Mouse (Mus musculus) hindlimb bud, embryonic 11.5 days (tissue): ENCODE data around the gene Tbx2.

ENCODE experiments used
- DNase-seq: peaks from one replicate; pipeline ENCODE4 v3.0.0-alpha.2; 2012; ENCODE audit warnings: low read depth, low spot score; ENCODE audit errors: extremely low spot score

The Tbx2 gene

GRCm38 (mm10) chr11:85825031-85825430 lies 7.3 kb upstream of the Tbx2 start:
- DNase-seq = no peak

DNA sequence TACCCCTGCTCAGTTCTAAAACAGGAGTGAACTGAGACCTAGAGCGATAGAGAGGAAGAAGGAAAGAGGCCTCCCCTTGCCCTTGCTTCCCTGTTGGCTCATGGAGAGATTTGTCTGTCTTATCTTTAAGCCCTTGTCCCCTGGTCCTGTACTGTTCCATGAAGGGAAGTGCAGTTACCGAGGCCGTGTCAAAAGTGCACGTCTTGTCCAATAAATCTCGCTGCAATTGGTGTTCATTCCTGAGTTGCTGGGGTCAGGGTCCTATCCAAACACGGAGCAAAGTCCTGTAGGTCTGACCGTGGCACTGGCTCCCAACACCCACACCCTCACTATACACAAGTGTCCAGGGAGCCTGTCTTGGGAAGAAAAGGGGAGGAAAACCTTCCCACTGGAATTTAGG lies 6.5 kb upstream of the Tbx2 start:
- no peak for DNase-seq

DNA sequence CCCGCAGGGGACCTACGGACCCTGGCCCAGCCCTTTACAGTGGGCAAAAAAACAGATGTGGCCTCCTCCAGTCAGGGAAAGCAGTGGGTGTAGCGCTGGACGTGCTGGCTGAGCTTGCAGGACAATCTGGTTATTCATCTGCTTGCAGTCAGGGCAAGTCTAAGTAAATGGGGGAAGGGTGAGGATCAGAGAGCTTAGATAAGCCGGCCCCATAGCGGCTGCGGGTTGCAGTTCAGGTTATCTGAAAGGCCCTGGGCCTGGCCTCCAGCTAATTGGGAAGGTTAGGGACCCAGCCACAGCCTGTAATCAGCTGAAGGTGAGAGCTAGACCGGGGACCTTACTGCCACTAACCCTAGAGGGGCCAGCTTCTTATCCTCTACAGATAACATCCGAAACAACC lies 5.0 kb upstream of the Tbx2 start:
- DNase-seq = no peak

GRCm38 (mm10) chr11:85828691-85829519 lies 3.4 kb upstream of the Tbx2 start:
- no peak for DNase-seq

DNA sequence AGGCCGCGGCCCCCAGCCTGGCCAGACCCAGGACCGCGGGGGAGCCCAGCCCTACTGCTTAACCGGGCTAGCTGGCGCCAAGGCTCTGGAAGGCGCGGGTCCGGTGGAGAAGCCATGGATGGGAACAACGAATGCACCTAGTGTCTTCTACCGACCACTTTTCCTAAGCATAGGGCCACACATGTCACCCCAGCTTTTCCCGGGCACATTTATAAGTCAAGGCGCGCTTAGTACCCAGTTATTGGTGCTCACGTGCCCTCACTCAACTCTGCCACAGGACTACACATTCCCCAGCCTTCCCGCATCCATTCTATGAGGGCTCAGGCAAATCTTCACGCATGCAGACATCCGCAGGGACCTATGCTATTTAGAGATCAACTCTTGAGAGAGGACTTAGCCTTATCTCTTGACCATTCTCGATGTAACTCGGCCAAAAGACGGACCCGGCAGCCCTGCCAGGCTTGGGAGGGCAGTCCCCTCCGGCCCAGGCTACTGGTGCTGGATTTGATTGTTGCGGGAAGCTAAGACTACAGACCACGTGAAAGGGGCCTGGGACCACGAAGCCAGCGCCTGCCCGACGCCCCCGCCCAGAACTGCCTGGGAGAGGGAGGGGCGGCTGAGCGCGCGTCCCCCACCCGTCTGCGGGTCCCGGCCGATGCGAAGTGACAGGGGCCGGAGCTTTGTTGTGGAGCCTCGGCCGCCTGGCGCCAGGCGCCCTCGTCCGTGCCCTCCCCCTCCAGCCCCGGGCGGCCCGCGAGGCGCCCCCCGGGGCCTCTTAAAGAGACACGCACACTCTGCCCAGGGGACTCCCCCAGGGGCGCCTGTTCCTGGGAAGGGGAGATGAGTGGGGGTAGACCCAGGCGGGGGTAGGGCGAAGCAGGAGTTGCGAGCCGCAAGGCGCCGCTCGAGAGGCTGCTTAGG lies 2.6 kb upstream of the Tbx2 start:
- DNase-seq = no peak

- DNase-seq = no peak
Measured at GRCm38 (mm10) chr11:85830901-85831341, 1.4 kb upstream of the Tbx2 start.

- no peak for DNase-seq
Measured at GRCm38 (mm10) chr11:85831656-85832230, 608 bp upstream of the Tbx2 start.

DNA sequence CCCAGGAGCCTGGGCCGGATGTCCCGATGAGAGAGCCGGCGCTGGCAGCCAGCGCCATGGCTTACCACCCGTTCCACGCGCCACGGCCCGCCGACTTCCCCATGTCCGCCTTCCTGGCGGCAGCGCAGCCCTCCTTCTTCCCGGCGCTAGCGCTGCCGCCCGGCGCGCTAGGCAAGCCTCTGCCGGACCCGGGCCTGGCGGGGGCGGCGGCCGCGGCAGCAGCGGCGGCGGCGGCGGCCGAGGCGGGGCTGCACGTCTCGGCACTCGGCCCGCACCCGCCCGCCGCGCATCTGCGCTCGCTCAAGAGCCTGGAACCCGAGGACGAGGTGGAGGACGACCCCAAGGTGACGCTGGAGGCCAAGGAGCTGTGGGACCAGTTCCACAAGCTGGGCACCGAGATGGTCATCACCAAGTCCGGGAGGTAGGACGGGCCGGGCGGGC lies 750 bp downstream of the Tbx2 start:
- no peak for DNase-seq

DNA sequence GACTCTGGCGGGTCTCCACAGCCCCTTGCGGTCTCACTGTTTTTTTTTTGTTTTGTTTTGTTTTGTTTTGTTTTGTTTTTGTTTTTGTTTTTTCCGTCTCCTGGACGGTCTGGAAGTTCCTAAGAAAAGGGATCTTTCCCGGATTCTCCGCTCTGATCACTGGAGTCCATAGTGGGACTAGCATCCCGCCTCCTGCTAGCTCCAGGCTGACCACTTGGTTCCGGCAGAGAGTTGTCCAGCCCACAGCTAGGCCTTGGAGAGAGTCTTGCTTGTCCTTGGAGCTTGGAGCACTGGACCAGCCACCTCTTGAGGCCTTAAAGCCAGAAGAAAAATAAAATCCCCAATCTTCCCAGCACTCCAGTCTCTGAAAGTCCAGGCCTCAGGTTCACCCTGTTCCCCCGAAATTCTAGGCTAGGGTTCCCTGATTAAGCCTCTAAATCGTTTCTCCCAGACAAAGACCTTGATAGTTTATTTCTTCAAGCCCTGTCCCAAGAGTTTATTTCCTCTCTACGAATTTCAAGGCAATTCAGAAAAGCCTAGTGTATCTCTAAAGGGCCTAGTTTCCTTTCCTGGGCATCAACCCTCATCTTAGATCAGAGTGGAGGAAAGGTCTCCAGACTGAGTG lies 1.5 kb downstream of the Tbx2 start:
- DNase-seq = no peak

GRCm38 (mm10) chr11:85834386-85834931 lies 2.1 kb downstream of the Tbx2 start:
- no peak for DNase-seq

DNA sequence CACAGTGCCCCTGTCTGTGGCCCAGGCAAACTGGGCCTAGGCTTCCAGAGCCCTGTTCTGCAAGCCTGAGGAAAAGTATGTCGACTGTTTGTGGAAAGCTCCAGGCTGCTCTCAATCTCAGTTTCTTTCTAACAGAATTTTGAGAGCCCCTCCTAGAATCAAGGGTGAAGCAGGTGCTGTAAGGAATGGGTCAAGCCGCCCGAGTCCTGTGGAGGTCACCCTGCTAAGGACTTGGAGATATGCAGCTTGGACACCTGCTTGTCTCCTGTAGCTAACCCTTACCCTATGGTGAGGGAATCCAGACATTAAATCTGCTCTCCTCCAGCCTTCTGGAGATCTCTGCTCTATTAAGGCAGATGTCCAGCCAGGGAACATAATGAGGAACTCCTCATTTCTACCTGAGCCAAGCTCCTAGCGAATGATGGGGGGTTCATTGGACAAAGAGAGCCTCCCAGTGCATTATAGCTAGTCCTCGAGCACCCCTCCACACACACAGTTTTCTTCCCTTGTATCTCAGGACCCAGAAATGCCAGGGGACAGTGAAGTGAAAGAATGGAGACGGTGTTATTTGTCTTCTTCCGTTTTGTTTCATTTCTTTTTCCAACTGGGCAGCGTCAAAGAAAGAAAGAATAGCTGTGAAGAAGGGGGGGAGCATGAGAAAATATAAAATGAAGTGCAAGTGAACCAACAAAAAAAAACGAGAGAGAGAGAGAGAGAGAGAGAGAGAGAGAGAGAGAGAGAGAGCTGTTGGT lies 2.8 kb downstream of the Tbx2 start:
- DNase-seq = no peak

GRCm38 (mm10) chr11:85835753-85836522 lies 3.6 kb downstream of the Tbx2 start:
- no peak for DNase-seq

GRCm38 (mm10) chr11:85836523-85837290 lies 4.4 kb downstream of the Tbx2 start:
- DNase-seq = no peak

GRCm38 (mm10) chr11:85837291-85837647 lies 4.9 kb downstream of the Tbx2 start:
- no peak for DNase-seq

DNA sequence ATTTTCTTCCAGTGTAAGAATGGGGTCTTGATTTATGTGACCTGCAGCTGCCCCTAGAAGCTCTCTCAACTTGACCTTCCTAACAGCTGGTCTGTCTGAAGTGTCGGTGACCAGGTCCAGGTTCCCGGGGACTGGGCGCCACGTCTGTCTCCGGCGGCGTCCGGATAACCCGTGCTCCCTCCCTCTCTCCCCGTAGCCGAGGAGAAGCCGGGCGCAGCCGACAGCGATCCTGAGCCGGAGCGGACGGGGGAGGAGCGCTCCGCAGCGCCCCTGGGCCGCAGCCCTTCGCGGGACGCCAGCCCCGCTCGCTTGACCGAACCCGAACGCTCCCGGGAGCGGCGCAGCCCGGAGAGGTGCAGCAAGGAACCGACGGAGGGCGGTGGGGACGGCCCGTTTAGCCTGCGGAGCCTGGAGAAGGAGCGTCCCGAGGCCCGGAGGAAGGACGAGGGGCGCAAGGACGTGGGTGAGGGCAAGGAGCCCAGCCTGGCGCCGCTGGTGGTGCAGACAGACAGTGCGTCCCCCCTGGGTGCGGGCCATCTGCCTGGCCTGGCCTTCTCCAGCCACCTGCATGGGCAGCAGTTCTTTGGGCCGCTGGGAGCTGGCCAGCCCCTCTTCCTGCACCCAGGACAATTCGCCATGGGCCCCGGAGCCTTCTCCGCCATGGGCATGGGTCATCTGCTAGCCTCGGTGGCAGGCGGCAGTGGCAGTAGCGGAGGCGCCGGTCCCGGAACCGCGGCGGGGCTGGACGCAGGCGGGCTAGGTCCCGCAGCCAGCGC lies 5.5 kb downstream of the Tbx2 start:
- DNase-seq = no peak

- no peak for DNase-seq
Measured at GRCm38 (mm10) chr11:85838424-85839257, 6.3 kb downstream of the Tbx2 start.
